Mouse (Mus musculus) myocyte (in vitro differentiated cells): ENCODE data around the gene Fasl. TPM values are rescaled to one million over a fixed set of nuclear protein-coding genes. Genes with fewer than 3 reads are reported as not detected.

Experiments used
- H3K27me3 ChIP-seq: one replicate; pipeline ENCODE4 v1.6.1; 2011; ENCODE audit not compliant: control insufficient read depth, insufficient read depth, insufficient read length
- H3K36me3 ChIP-seq: one replicate; pipeline ENCODE4 v1.6.1; 2011; ENCODE audit not compliant: control insufficient read depth, insufficient read depth
- H3K4me2 ChIP-seq: one replicate; pipeline ENCODE4 v1.6.1; 2011; ENCODE audit warnings: low read depth, control low read depth
- H3K4me3 ChIP-seq: one replicate; pipeline ENCODE4 v1.5.1; 2011; ENCODE audit warnings: mild to moderate bottlenecking, control low read depth, moderate library complexity
- H3K79me2 ChIP-seq: one replicate; pipeline ENCODE4 v1.6.1; 2011; ENCODE audit not compliant: control insufficient read depth, insufficient read depth
- H3ac ChIP-seq: one replicate; pipeline ENCODE4 v1.6.1; 2011; ENCODE audit not compliant: control insufficient read depth, insufficient read length
- CEBPB ChIP-seq: IDR thresholded peaks from 2 replicates; pipeline ENCODE4 v1.6.1; 2011; ENCODE audit warnings: mild to moderate bottlenecking, moderate library complexity; ENCODE audit not compliant: poor library complexity, insufficient read depth, severe bottlenecking
- E2F4 ChIP-seq: IDR thresholded peaks from one replicate; pipeline ENCODE4 v1.6.1; 2011; ENCODE audit warnings: mild to moderate bottlenecking, control low read depth, moderate library complexity; ENCODE audit not compliant: insufficient read depth
- MAX ChIP-seq: IDR thresholded peaks from one replicate; pipeline ENCODE4 v1.6.1; 2011; ENCODE audit warnings: low read depth, mild to moderate bottlenecking, control low read depth
- MYOD1 ChIP-seq, 3 experiments: IDR thresholded peaks; one replicate each; pipeline ENCODE4 v1.6.1; 2011; ENCODE audit warnings: control low read depth in 2 of 3, low read depth in 2 of 3, mild to moderate bottlenecking in 2 of 3, moderate library complexity in 1 of 3; ENCODE audit not compliant: insufficient read length in 2 of 3, control insufficient read depth in 1 of 3
- MYOG ChIP-seq, 3 experiments: IDR thresholded peaks; one replicate each; pipeline ENCODE4 v1.6.1; 2011; ENCODE audit warnings: control low read depth in 2 of 3, low read depth in 2 of 3, mild to moderate bottlenecking in 2 of 3; ENCODE audit not compliant: insufficient read length in 2 of 3, control insufficient read depth in 1 of 3, insufficient read depth in 1 of 3
- POLR2A ChIP-seq: IDR thresholded peaks from one replicate; pipeline ENCODE4 v1.6.1; 2011; ENCODE audit warnings: low read depth, mild to moderate bottlenecking, control low read depth, moderate library complexity; ENCODE audit not compliant: insufficient read length
- POLR2AphosphoS2 ChIP-seq: IDR thresholded peaks from one replicate; pipeline ENCODE4 v1.6.1; 2011; ENCODE audit warnings: low read depth, control low read depth; ENCODE audit not compliant: insufficient read length
- REST ChIP-seq: IDR thresholded peaks from one replicate; pipeline ENCODE4 v1.6.1; 2011; ENCODE audit warnings: mild to moderate bottlenecking, control low read depth, moderate library complexity; ENCODE audit not compliant: insufficient read depth, insufficient read length
- SRF ChIP-seq: IDR thresholded peaks from one replicate; pipeline ENCODE4 v1.6.1; 2011; ENCODE audit warnings: low read depth; ENCODE audit not compliant: control insufficient read depth, insufficient read length
- TCF12 ChIP-seq: IDR thresholded peaks from one replicate; pipeline ENCODE4 v1.6.1; 2011; ENCODE audit warnings: mild to moderate bottlenecking, control low read depth; ENCODE audit not compliant: poor library complexity, insufficient read depth, severe bottlenecking
- TCF3 ChIP-seq: IDR thresholded peaks from one replicate; pipeline ENCODE4 v1.6.1; 2011; ENCODE audit warnings: low read depth, control low read depth; ENCODE audit not compliant: insufficient read length
- USF1 ChIP-seq: IDR thresholded peaks from one replicate; pipeline ENCODE4 v1.6.1; 2011; ENCODE audit warnings: low read depth, mild to moderate bottlenecking, control low read depth, moderate library complexity
- polyA plus RNA-seq: library from polyadenylated mRNA; unstranded; fragments of >200 nt; fragmentation: generic; extraction: Trizol; gene quantifications from one replicate; pipeline ENCODE4 v1.2.1, GENCODE M21; 2012; ENCODE audit warnings: missing spikeins

The Fasl gene
- polyA plus RNA-seq, 1 experiment, result not detected

- no peaks in the 10 kb centered on the region for H3K27me3 ChIP-seq
- no peak overlapping the region for H3ac ChIP-seq
- no peaks in the 10 kb centered on the region for H3K36me3 ChIP-seq
- TF ChIP-seq POLR2AphosphoS2 (no peak), E2F4 (no peak), MAX (no peak), TCF12 (no peak), MYOG (IDR thresholded peaks at IDR 0.05; ENCODE audit: control insufficient read depth in 1 of 3, insufficient read depth in 1 of 3, insufficient read length in 2 of 3, low read depth in 2 of 3) (no peak), POLR2A (no peak), CEBPB (no peak), SRF (no peak), USF1 (no peak), REST (no peak), MYOD1 (IDR thresholded peaks at IDR 0.05; ENCODE audit: control insufficient read depth in 1 of 3, insufficient read length in 2 of 3, low read depth in 2 of 3) (no peak), TCF3 (no peak)
- no peaks in the 10 kb centered on the region for H3K79me2 ChIP-seq
- peak overlapping the region; percentile 93 for H3K4me2 ChIP-seq
- H3K4me3 ChIP-seq, result peak overlapping the region; percentile 1
Measured at GRCm38 (mm10) chr1:161735465-161736046, 52.7 kb downstream of the Fasl start.

DNA sequence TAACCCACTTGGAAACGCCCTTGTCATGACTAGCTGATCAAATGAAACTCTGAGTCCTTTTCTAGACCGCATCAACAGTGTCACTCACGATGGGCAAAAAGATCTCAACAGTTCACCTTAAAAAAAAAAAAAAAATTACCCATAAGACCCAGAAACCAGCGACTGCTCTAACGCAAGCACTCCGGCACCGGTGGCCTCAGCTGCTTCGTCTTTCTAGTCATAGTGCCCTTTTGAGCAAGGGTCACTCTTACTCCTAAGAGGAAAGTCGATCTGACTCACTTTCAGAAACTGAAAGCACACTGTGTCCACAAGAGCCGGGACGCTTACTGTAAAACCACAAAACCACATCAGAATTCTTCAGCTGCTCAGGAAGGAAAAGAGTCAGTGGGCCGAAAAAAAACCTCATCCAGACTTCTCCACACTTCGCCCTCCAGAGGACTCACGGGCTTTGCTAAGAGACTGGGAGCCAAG is 53.5 kb downstream of the Fasl start:
- TF ChIP-seq USF1 (no peak), TCF12 (no peak), REST (no peak), MAX (no peak), TCF3 (peak; percentile 5), MYOG (IDR thresholded peaks at IDR 0.05; ENCODE audit: control insufficient read depth in 1 of 3, insufficient read depth in 1 of 3, insufficient read length in 2 of 3, low read depth in 2 of 3) (peak in 2 of 3 experiments; percentile 8 to 54), E2F4 (no peak), POLR2A (no peak), SRF (no peak), MYOD1 (IDR thresholded peaks at IDR 0.05; ENCODE audit: control insufficient read depth in 1 of 3, insufficient read length in 2 of 3, low read depth in 2 of 3) (peak; percentile 13 to 64 (median 46)), CEBPB (0 out of 2 replicates have a peak, but pooled peaks have one; percentile 18), POLR2AphosphoS2 (no peak)

DNA sequence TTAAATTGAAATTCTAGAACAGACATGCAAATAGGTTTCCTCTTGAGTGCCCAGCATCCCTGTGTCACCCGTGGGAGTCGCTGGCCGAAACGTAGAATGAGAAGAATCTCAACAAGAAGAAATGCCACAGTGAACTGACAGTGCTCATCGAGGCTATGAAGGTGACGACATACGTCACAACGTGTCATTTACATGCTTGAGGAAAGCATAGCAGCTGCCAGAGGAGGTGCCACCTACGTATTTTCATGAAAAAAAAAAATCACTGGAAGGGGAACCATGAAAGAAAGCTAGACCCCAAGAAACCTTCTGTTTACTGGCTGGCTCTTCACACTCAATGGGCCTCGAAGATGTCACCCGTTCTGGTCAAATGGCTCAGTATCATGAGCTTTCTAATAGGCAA is 54.0 kb downstream of the Fasl start:
- peak overlapping the region; percentile 93 for H3K4me2 ChIP-seq
- no peaks in the 10 kb centered on the region for H3K36me3 ChIP-seq
- no peak overlapping the region for H3ac ChIP-seq
- no peaks in the 10 kb centered on the region for H3K27me3 ChIP-seq
- TF ChIP-seq POLR2A, result no peak
- no peak for TF ChIP-seq POLR2AphosphoS2
- no peak for TF ChIP-seq TCF12
- TF ChIP-seq MYOD1 (IDR thresholded peaks at IDR 0.05; ENCODE audit: control insufficient read depth in 1 of 3, insufficient read length in 2 of 3, low read depth in 2 of 3), result peak in 2 of 3 experiments; percentile 12 to 48
- H3K4me3 ChIP-seq, result peak overlapping the region; percentile 1
- H3K79me2 ChIP-seq, result no peaks in the 10 kb centered on the region

More for the DNA sequence above, 53.5 kb downstream of the Fasl start:
- Histone ChIP-seq H3K4me2 (peak overlapping the region; percentile 93), H3K36me3 (no peaks in the 10 kb centered on the region), H3ac (no peak overlapping the region), H3K27me3 (no peaks in the 10 kb centered on the region), H3K4me3 (peak overlapping the region; percentile 1), H3K79me2 (no peaks in the 10 kb centered on the region)

Other genes starting within 250 kb of the Fasl start
- 3.9 TPM for gene Suco, start 88.2 kb upstream of the Fasl start, polyA plus RNA-seq
- gene Pigc, start 180.7 kb upstream of the Fasl start, polyA plus RNA-seq, result 18.9 TPM
- gene 4930558K02Rik, start 191.1 kb upstream of the Fasl start, polyA plus RNA-seq, result not detected